Mouse (Mus musculus): ENCODE measurements around the gene Lpp. TPM values are rescaled to one million over a fixed set of nuclear protein-coding genes. Genes with fewer than 3 reads are reported as not detected.
A peak's percentile ranks its signal among the peaks of the same experiment; 100 is the strongest.

Gene Lpp
- total RNA-seq, 1 experiment from 2014 or later = 24.1 TPM

GRCm38 (mm10) chr16:24806093-24806492 lies 412.8 kb downstream of the Lpp start:
- ATAC-seq (ENCODE audit: extremely low read depth, insufficient number of reproducible peaks, low FRiP score, poor library complexity, severe bottlenecking) = no peak

GRCm38 (mm10) chr16:24807565-24807964 lies 414.3 kb downstream of the Lpp start:
- no peak for ATAC-seq (ENCODE audit: extremely low read depth, insufficient number of reproducible peaks, low FRiP score, poor library complexity, severe bottlenecking)

- no peak for ATAC-seq (ENCODE audit: extremely low read depth, insufficient number of reproducible peaks, low FRiP score, poor library complexity, severe bottlenecking)
Measured at GRCm38 (mm10) chr16:24809811-24810210, 416.5 kb downstream of the Lpp start.

GRCm38 (mm10) chr16:24816621-24817020 lies 423.3 kb downstream of the Lpp start:
- no peak for ATAC-seq (ENCODE audit: extremely low read depth, insufficient number of reproducible peaks, low FRiP score, poor library complexity, severe bottlenecking)

- no peak for ATAC-seq (ENCODE audit: extremely low read depth, insufficient number of reproducible peaks, low FRiP score, poor library complexity, severe bottlenecking)
Measured at GRCm38 (mm10) chr16:24817381-24817780, 424.1 kb downstream of the Lpp start.

GRCm38 (mm10) chr16:24819127-24819526 lies 425.8 kb downstream of the Lpp start:
- ATAC-seq (ENCODE audit: extremely low read depth, insufficient number of reproducible peaks, low FRiP score, poor library complexity, severe bottlenecking) = peak; percentile 65; the same call in 1 of the 2 replicates

- ATAC-seq (ENCODE audit: extremely low read depth, insufficient number of reproducible peaks, low FRiP score, poor library complexity, severe bottlenecking) = no peak
Measured at GRCm38 (mm10) chr16:24822182-24822875, 429.0 kb downstream of the Lpp start.

- no peak for ATAC-seq (ENCODE audit: extremely low read depth, insufficient number of reproducible peaks, low FRiP score, poor library complexity, severe bottlenecking)
Measured at GRCm38 (mm10) chr16:24822918-24823317, 429.6 kb downstream of the Lpp start.

GRCm38 (mm10) chr16:24826390-24826789 lies 433.1 kb downstream of the Lpp start:
- peak; percentile 53; the same call in 1 of the 2 replicates for ATAC-seq (ENCODE audit: extremely low read depth, insufficient number of reproducible peaks, low FRiP score, poor library complexity, severe bottlenecking)

GRCm38 (mm10) chr16:24828207-24828803 lies 435.0 kb downstream of the Lpp start:
- ATAC-seq (ENCODE audit: extremely low read depth, insufficient number of reproducible peaks, low FRiP score, poor library complexity, severe bottlenecking) = no peak

GRCm38 (mm10) chr16:24829860-24830259 lies 436.6 kb downstream of the Lpp start:
- ATAC-seq (ENCODE audit: extremely low read depth, insufficient number of reproducible peaks, low FRiP score, poor library complexity, severe bottlenecking) = no peak

GRCm38 (mm10) chr16:24830939-24831338 lies 437.6 kb downstream of the Lpp start:
- no peak for ATAC-seq (ENCODE audit: extremely low read depth, insufficient number of reproducible peaks, low FRiP score, poor library complexity, severe bottlenecking)

- no peak for ATAC-seq (ENCODE audit: extremely low read depth, insufficient number of reproducible peaks, low FRiP score, poor library complexity, severe bottlenecking)
Measured at GRCm38 (mm10) chr16:24833221-24833620, 439.9 kb downstream of the Lpp start.

GRCm38 (mm10) chr16:24834536-24834935 lies 441.2 kb downstream of the Lpp start:
- ATAC-seq (ENCODE audit: extremely low read depth, insufficient number of reproducible peaks, low FRiP score, poor library complexity, severe bottlenecking) = no peak

- ATAC-seq (ENCODE audit: extremely low read depth, insufficient number of reproducible peaks, low FRiP score, poor library complexity, severe bottlenecking) = no peak
Measured at GRCm38 (mm10) chr16:24836550-24836949, 443.2 kb downstream of the Lpp start.

GRCm38 (mm10) chr16:24839018-24839417 lies 445.7 kb downstream of the Lpp start:
- no peak for ATAC-seq (ENCODE audit: extremely low read depth, insufficient number of reproducible peaks, low FRiP score, poor library complexity, severe bottlenecking)

GRCm38 (mm10) chr16:24840073-24840472 lies 446.8 kb downstream of the Lpp start:
- no peak for ATAC-seq (ENCODE audit: extremely low read depth, insufficient number of reproducible peaks, low FRiP score, poor library complexity, severe bottlenecking)

- ATAC-seq (ENCODE audit: extremely low read depth, insufficient number of reproducible peaks, low FRiP score, poor library complexity, severe bottlenecking) = no peak
Measured at GRCm38 (mm10) chr16:24846141-24846540, 452.8 kb downstream of the Lpp start.

GRCm38 (mm10) chr16:24859509-24860140 lies 466.3 kb downstream of the Lpp start:
- peak; percentile 27; the same call in 1 of the 2 replicates for ATAC-seq (ENCODE audit: extremely low read depth, insufficient number of reproducible peaks, low FRiP score, poor library complexity, severe bottlenecking)

GRCm38 (mm10) chr16:24860445-24860844 lies 467.1 kb downstream of the Lpp start:
- peak; percentile 70 for ATAC-seq (ENCODE audit: extremely low read depth, insufficient number of reproducible peaks, low FRiP score, poor library complexity, severe bottlenecking)
